Mouse (Mus musculus) left cerebral cortex, adult 11 months (tissue): ENCODE measurements around the gene Ctdspl.
A peak's percentile ranks its signal among the peaks of the same experiment; 100 is the strongest.

ENCODE experiments used
- DNase-seq: peaks from one replicate; pipeline ENCODE4 v3.0.0; 2022; ENCODE audit warnings: low spot score

The Ctdspl gene

DNA sequence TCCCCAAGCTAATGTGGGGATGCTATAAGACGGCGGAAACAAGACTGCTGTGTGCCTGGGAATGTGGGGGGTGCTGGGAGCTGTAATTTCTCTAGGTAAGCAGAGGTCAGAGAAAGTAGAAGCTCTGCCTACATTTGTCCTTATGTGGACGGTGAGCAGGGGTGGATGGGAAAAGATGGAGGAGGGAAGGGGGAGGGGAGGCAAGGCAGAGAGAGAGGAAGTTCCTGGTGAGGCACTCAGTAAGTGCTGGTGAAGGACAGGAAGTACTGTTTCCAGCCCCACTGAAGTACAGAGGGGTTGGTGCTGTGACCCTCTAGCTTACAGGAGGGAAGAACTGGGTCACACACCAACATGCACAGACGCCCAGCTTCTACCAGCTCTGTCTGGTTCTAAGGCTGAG lies 138.0 kb downstream of the Ctdspl start:
- DNase-seq: no peak

DNA sequence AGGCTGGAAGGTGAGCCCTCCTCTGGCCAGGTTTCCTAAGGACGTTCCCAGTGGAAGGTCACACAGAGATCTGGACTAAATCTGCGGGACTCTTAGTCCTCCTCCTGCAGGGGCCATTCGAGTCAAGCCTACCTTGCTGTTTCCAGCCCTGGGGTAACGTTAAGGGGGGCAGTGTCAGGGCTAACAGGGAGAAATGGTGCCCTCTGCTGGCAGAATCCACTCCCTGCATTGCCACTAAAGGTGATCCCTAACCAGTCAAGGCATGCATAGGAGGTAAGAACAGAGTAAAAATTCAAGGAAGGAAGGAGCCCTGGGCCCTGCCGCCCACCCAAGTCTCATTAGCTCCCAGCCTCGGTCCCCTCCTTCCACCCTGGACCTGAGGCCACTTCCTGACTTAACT lies 141.3 kb downstream of the Ctdspl start:
- DNase-seq: peak; percentile 66

DNA sequence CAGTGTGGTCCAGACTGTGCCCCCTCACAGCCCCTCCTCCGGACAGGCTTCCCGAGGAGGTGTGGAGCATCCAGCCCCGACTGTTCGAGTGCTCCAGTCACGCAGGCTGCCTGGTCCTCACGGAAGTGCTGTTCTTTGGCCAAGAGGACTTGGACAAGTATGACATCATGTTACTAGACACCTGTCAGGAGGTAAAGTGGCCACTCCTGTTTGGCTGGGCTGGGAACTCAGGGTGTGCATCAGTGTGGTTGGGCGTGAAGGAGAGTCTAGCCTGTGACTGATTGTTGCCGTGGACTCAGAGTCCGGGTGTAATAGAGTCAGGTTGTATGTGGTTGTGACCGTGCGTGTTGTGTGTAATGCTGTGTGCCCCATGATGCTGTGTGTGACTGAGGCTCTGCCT lies 142.0 kb downstream of the Ctdspl start:
- DNase-seq: no peak

DNA sequence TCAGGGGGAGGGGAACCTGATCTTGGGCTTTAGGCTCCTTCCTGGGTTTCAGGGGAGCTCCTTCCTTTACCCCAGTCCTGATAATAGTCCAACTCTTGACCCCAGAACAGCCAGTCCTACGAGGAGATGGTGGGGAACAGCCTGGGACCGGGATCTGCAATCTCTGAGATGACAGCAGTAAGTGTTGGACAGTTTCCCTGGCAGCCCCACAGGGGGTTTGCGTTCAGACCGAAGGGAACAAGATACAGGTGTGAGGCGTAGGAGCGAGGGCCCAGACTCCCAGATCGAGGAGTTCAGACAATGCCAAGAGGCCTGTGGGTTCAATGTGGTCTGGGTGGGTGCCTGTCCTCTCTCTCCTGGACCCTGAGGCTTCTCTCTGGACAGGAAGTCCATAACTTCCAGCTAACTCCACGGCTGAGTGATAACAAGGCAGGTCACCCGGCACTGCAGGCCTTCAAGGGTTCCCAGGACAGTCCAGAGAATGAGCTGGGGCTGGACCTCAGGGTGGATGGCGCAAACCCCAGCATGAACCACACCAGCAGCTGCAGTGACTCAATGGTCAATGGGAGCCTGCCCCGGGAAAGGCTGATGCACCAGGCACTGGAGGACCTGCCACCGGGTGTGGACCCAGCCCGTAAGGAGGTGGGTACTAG lies 144.0 kb downstream of the Ctdspl start:
- no peak for DNase-seq

DNA sequence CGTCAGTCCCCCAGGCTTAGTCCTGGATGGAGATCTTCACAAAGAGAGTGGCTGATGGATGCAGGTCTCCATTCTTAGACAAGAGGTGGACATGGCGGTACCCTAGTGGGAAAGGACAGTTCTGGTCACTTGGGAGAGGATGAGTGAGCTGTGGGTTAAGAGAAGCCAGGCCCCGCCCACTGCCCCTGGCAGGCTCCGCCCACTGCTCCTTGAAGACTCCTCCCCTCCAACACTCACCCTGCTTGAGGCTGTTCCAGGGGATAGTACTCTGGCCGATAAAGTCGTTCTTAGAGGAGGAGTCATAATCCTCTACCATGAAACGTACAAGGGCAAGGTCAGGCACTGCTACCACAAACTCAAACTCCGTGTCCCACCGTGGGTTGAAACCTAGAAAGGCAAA lies 145.5 kb downstream of the Ctdspl start:
- no peak for DNase-seq

DNA sequence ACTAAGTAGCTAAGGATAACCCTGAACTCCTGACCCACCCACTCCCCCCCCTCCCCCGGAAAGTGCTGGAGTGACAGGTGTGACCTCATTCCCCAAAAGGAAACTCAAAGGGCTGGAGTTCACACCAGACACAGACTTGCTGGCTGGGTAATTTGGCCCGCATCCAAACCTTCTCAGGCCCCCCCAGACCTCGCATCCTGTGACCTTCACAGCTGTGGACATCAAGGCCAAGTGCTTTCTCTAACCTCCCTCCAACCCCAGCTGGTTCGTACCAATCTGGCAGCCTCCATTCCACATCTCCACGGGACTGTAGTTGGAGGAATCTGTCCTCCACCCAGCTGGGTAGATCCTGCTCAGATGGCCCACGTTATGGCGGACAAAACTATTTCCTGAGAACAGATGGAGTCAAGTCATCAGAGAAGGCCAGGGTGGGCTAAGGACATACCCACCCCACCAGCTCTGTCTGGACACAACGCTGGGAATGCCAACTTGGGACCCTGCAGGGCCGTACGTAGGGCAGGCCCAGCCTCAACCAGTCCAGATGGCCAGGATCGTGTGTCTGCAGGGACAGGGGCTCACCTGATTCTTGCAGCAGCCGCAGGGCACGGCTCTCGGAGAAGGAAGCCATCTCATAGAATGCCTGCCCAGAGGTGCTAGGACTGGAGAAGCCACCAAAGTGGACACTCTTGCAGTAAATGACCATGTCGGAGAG lies 147.1 kb downstream of the Ctdspl start:
- DNase-seq: no peak

DNA sequence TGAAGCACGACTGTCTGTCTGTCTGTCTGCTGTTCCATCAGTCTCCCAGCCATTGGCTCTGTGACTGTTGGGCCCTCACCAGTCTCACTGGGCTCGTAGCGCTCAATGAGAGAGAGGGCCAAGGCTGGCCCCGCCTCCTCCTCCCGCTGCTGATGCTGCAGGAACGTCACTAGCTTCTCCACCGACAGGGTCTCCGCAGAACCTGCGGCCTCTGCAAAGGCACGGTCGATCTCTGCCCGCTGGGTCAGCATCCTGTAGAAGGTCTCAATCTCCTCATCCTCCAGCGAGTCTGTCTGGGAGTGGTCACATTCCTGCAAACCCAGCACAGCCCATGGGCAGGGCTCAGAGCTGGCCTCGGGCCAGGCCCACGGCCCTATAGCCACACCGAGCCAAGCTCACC lies 149.4 kb downstream of the Ctdspl start:
- no peak for DNase-seq

DNA sequence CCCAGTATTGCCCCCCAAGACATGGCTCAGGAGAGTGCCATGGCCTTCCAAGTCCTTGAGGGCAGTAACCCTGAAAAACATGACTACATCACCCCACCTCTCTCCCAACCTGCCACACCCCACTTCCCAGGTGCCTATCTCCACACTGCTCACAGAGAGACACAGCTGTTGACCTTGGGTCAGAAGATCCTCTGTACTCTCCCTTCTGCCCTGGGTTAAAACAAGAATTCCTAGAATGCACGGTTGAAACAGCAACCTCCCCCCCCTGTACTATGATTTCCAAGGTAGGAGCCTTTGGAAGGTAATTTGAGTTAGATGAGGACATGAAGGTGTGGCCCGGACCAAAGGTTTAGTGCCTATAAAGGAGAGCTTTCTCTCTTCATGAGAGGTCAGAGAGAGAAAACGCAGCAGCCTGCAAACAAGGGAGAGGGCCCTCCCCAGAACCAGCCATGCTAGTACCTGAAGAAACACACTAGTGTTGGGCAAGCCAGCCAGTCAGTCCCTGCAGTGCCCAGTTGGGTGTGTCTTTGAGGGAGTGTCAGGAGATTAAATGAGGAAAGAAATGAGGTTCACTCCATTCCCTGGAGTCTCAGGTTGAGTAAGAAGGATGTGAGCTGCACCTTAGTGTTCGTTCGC lies 153.9 kb downstream of the Ctdspl start:
- DNase-seq: no peak

DNA sequence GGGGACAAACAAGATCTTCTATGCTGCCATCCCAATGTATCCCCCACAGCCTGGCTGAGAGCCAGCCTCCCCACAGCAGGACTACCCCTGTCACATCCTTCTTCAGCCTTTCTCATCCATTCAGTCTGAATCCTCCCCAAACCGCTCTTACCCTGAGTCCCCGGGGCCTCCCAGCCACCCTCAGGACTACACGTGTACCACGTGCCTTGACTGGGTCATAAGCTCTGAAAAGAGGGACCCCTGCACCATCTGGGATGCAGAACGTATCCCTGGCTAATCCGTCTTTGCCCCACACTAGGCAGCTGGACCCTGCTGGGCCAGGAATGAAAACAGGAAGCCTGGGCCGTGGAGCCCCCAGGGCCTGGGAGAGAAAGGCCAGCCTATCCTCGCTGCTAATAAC lies 155.8 kb downstream of the Ctdspl start:
- no peak for DNase-seq

DNA sequence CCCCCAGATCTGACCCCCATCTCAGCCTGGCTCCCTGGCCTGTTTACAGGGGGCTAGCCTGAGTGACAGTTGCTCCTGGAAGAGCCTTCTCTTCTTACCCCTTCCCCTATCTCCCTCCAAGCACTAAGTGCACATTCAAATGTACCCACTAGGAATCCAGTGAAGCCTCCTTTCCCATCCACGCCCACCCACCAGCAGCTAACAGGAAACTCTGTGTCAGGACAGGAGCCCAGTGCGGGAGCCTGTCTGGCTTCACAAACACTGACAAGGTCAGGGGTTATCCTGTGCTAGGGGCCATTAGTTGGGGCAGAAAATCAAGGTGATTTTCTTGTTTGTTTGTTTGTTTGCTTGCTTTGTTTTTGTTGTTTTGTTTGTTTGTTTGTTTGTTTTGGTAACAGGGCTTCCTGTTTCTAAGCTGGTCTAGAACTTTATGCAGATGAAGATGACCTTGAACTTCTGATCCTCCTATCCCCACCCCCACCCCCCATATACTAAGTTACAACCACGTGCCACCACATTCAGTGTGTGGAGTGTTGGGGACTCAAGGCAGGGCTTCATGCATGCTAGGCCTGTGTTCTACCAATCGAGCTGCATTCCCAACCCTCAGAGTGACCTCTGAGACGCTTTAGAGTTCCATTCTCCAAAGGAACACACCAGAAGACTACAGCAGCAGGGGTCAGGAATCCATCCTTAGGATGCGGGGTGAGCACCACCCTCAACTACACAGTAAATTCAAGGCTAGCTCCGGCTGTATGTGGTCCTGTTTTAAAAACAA lies 156.6 kb downstream of the Ctdspl start:
- DNase-seq: no peak

DNA sequence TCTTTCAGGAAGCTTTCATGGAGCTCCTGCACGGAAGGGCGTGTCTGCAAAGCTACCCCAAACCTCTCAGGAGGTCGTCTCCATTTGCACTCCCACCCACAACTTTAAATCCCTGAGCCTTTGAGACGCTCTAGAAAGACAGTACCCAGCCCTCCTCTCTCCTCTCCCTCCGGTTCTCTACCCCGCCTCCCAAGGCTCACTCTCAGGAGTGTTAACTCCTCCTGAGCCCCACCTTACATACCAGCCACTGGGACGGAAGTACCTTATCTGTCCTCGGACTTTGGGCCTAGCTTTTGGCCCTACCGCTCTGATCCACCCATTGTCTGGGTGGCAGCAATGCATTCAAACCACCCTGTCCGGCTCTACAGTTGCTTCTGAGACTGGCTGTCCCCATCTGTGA lies 157.7 kb downstream of the Ctdspl start:
- DNase-seq: no peak

DNA sequence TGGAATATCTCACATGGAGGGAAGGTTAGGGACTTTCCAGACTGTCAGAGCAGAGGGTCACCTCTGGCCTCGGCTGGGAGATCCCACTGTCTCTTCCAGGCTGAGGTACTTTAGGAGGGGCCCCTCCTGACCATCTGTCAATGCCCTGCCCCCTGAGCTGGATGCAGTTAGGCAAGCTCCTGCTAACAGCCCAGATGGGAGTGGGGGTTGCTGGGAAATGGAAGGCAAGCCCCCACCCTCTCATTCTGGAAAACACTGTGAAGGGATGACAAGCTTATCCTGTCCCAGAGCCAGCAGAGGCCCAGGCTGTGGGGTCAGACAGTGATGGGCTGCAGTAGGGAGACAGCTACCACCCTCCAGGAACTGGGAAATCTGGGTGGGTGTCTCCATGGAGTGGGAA lies 160.2 kb downstream of the Ctdspl start:
- no peak for DNase-seq

DNA sequence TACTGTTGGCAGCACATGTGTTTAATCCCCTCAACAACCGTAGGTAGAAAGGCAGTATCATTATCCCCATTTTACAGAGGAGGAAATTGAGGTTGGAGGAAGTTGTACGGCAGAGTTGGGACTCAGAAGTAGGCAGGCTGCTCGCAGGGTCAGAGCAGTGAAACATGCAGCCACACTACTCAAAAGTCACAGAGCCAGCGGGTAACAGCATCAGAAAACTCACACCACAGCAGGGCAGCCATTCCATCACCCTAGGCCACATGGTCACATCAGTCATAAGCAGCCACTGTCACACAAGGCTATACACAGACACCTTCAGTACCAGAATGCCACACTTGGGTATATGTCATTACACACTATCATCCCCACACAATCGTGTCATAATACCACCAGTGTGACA lies 161.1 kb downstream of the Ctdspl start:
- DNase-seq: no peak

DNA sequence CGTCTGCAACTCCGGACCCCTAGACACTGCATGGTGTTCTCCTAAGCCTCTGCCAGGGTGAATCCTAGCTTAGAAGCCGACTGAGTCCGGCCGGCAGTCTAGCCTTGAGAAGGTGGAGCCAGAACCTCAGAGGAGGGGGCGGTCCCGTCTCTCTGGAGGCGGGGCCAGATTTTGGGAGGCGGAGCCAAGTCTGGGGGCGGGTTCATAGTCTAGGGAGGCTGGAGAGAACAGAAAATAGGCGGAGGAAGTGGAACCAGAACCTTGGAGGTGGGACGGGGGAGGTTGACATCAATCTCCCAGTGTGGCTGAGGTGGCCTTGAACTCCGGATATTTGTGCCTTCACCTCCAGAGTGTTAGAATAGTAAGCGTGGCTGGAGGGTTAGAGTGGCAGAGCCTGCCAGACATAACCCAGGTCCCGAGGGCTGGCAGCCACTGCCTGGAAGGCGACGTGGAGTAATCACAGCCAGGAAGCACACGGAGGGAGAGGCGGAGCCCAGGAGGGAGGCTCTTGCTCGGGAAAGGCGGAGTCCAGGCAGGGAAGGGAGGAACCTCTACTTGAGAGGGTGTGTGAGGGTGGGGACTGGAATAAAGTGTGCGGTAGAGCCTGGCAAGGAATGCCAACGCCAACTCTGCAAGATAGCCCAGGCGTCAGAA lies 162.0 kb downstream of the Ctdspl start:
- DNase-seq: peak; percentile 66

DNA sequence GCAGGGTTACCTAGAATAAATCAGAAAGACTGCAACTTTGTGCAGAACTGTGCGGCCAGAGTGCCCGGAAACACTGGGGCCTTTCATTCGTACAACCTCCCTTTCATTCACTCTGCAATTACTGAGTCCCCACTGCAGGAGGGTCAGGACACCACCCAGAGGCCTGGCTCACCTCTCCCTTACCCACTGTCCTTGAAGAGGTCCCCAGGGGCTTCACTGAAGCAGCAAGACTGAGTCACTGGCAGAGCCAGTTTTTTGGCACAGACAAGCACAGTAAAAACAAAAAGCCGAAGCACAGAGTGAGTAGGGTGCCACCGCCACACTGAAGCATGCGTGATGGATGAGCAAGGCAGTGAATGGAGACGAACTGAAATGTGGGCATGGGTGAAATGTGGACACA lies 163.2 kb downstream of the Ctdspl start:
- no peak for DNase-seq

DNA sequence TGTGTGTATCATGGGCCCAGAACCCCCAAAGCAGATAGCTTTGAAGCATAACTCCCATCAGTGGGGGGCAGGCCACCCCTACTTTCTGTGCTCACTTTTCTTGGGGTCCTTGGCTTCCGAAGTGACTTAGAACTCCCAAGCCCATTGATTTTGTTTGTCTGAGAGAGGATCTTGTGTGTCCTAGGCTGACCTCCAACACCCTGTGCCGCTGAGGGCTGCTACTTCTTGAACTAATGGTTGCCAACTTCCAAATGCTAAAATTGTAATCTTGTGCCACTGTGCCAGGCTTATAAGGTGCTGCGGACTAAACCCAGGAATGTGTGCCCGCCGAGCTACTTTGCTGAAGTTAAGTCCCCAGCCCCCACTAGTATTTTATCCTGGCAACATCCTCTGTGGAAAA lies 164.2 kb downstream of the Ctdspl start:
- no peak for DNase-seq

DNA sequence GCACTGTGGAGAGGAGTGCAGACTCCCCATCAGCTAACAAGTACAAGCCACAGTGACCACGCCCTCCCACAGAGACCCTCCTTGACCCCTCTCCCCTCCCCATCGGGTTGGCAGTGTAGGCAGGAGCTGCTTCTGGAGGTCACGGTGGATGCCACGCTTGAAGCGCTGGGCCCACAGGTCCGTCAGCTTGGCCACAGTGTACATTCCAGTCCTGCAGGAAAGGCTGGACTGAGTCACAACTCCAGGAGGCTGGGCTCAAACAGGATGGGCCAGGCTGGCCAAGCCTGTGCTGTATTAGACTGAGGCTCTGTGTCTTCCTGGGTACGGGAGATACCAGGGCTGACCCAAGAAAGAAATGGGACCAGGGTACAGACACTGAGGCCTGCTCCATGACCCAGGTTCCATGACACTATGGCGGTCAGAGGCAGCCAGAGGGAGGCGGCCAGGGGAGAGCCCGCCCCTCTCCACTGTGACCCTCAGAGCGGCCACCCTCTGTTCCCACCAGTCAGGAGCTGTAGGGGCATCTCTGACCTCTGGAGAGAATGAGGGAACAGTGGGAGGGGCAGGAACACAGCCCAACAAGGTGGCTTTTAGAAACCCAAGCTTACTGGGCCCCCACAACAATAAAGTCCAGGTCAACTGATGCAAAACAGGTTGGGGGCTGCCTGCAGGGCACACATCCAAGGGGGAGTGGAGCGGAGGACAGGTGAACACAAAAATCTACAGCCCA lies 165.5 kb downstream of the Ctdspl start:
- DNase-seq: no peak

DNA sequence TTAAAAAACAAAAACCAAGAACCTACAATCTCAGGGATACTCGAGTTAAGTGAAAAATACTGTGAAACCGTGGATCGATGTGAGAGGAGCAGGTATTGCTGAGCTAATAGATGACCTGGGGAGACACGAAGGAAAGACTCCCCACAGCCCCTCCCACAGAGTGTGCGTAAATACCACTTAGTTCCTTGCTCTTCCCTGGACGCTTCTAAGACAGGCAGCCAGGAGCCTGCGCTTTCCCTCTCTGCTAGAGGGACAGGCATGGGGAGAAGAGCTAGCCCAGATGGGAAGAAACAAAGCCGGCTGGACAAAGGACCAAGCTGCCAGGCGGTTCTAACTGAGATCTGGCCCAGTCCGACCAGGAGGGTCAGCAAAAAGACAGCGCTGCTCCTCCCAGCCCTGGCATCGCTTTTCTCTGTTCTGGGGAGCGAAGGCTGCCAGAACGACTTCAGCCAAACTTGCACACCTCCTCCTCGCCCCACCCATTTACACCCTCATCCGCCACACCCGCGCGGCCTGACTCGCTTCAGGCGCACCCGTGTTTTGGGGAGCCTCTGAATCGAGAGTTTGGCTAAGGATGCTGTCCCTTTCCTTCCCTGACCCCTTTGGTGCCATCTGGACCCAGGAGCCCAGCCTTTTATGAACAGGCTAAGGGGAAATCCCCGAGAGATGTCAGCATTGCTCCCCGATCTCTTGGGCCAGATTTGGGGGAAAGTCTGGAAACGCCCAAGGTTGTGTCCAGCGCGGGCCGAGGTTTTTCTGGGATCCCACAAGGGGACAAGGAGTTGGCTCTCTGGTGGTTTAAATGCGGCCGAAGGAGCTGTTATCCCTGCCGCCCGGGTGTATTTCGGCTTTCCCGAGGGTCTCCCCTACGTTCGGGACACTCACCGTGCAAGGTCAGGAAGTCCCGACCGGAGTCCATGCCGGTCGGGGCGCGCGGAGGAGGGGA lies 166.5 kb downstream of the Ctdspl start:
- DNase-seq: no peak
